Mouse (Mus musculus) liver, postnatal 0 days (tissue): ENCODE results near the gene Ift57.

Experiments used
- CTCF ChIP-seq: sonication (generic); IDR thresholded peaks from 2 replicates; pipeline ENCODE4 v1.5.1; 2016; ENCODE audit warnings: antibody characterized with exemption, low read depth
- EP300 ChIP-seq: IDR thresholded peaks from 2 replicates; pipeline ENCODE4 v1.6.1; 2016; ENCODE audit warnings: antibody characterized with exemption, low read depth, mild to moderate bottlenecking

- TF ChIP-seq EP300 (no peak), CTCF (no peak)
Observed at GRCm38 (mm10) chr16:49800996-49801395, 102.0 kb downstream of the Ift57 start.
